ENCODE assay signal across 8 mouse cellular contexts in the genomic region with DNA sequence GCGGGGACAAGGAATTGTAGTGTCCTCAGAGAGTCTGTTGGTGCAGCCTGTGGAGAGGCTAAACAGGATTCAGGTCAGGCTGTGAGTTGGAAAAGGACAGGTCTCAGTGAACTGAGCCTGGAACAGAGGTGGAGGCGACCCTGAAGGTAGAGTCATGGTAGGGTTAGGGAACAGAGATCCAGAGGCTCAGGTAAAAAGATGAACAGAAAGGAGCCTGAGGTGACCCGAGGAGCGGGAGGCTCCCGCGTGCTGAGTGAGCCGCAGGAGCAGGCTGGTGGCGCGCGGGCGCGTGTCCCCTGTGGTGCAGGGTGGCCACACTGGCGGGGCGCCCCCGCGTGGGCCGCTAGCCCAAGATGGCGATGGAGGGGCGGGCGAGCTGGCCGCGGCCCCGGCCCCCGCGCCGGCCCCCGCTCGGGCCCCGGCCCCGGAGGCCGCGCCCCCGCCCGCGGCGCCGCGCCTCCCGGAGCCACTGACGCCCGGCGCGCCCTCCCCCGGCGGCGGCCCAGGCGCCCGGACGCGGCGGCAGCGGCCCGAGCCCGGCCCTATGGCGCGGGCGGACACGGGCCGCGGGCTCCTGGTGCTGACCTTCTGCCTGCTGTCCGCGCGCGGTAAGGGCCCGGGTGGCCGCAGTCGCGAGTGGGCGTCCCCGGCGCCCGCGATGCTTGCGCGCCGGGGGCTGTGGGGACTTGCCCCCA. TPM values are rescaled to one million over a fixed set of nuclear protein-coding genes. Genes with fewer than 3 reads are reported as not detected.
A peak's percentile ranks its signal among the peaks of the same experiment; 100 is the strongest.
DNase-seq lines count a peak whose midpoint lies in the region; ATAC-seq and TF ChIP-seq lines count a peak whose summit lies in the region.

Gene Igdcc4, plus strand, starts transcription at position 496 of the 695 bp plus-strand sequence.

- TF ChIP-seq POLR2A in small intestine, adult 2 months (IDR thresholded peaks at IDR 0.05; ENCODE audit: low read depth, low read length), result no peak

- ATAC-seq in forebrain, embryonic 15.5 days (replicated peaks), result 0 out of 2 replicates have a peak, but pooled peaks have one; percentile 9
- peak; percentile 35 for ATAC-seq in hindbrain, embryonic 15.5 days (ENCODE audit: low FRiP score, low read depth)
- ATAC-seq in liver, embryonic 14.5 days (ENCODE audit: insufficient read depth), result 0 out of 2 replicates have a peak, but pooled peaks have one; percentile 30

- H3K36me3 ChIP-seq in forebrain, embryonic 15.5 days, result no peaks in the 10 kb centered on the region
- H3K36me3 ChIP-seq in hindbrain, embryonic 15.5 days, result no peaks in the 10 kb centered on the region
- no peaks in the 10 kb centered on the region for H3K36me3 ChIP-seq in liver, embryonic 14.5 days (replicated peaks; ENCODE audit: control insufficient read depth, insufficient read depth, low read depth)
- H3K36me3 ChIP-seq in small intestine, adult 2 months (ENCODE audit: control insufficient read depth, insufficient read depth, low read length), result no peaks in the 10 kb centered on the region

- TF ChIP-seq EP300 in liver, embryonic 14.5 days (IDR thresholded peaks at IDR 0.05; ENCODE audit: low read depth), result no peak

- peaks cover 28% of the 10 kb centered on the region for H3K4me1 ChIP-seq in forebrain, embryonic 15.5 days
- H3K4me1 ChIP-seq in hindbrain, embryonic 15.5 days (replicated peaks), result peaks cover 23% of the 10 kb centered on the region
- no peaks in the 10 kb centered on the region; a peak in 2 of 4 replicates for H3K4me1 ChIP-seq in liver, embryonic 14.5 days (replicated peaks; ENCODE audit: control insufficient read depth in 2 of 2, insufficient read depth in 2 of 2, low read length in 1 of 2)
- H3K4me1 ChIP-seq in small intestine, adult 2 months (ENCODE audit: control insufficient read depth, insufficient read depth, insufficient read length, low read length), result peaks cover 9% of the 10 kb centered on the region

- peak within 1 kb of the TSS; percentile 95 for H3K4me2 ChIP-seq in forebrain, embryonic 15.5 days (replicated peaks)
- H3K4me2 ChIP-seq in hindbrain, embryonic 15.5 days, result peak within 1 kb of the TSS; percentile 73
- peak within 1 kb of the TSS; percentile 65 for H3K4me2 ChIP-seq in liver, embryonic 14.5 days (ENCODE audit: low read depth)

- H3K27ac ChIP-seq in forebrain, embryonic 15.5 days (replicated peaks), result peak within 1 kb of the TSS; percentile 80
- H3K27ac ChIP-seq in hindbrain, embryonic 15.5 days (replicated peaks), result peak within 1 kb of the TSS; percentile 88
- no peak within 1 kb of the TSS; the same call in 1 of the 2 replicates for H3K27ac ChIP-seq in liver, embryonic 14.5 days
- H3K27ac ChIP-seq in small intestine, adult 2 months (ENCODE audit: insufficient read depth, low read depth, low read length), result no peak within 1 kb of the TSS

- peak; percentile 23 for DNase-seq in ovary, postnatal 14 days (ENCODE audit: low spot score)
- no peak for DNase-seq in ovary, adult 18-20 months (ENCODE audit: low spot score)
- peak; percentile 24 for DNase-seq in cerebellum, adult 11-12 months
- DNase-seq in liver, embryonic 14.5 days (ENCODE audit: low read depth in 3 of 3, low spot score in 3 of 3), result no peak
- no peak for DNase-seq in thymus, adult 18-20 months

- TF ChIP-seq CTCF in liver, embryonic 14.5 days (IDR thresholded peaks at IDR 0.05; ENCODE audit: low read depth), result no peak
- TF ChIP-seq CTCF in small intestine, adult 2 months (IDR thresholded peaks at IDR 0.05; ENCODE audit: extremely low read depth, insufficient read length, insufficient replicate concordance, low read depth, low read length), result no peak

- H3K4me3 ChIP-seq in forebrain, embryonic 15.5 days, result peak within 1 kb of the TSS; percentile 95
- peak within 1 kb of the TSS; percentile 91 for H3K4me3 ChIP-seq in hindbrain, embryonic 15.5 days
- peak within 1 kb of the TSS; percentile 34 to 59 for H3K4me3 ChIP-seq in liver, embryonic 14.5 days (ENCODE audit: insufficient read depth in 1 of 2, low read depth in 2 of 2, low read length in 2 of 2)
- peak within 1 kb of the TSS; percentile 56 for H3K4me3 ChIP-seq in small intestine, adult 2 months (ENCODE audit: low read depth, low read length)

- peaks cover 7% of the 10 kb centered on the region; the same call in 1 of the 2 replicates for H3K9me3 ChIP-seq in forebrain, embryonic 15.5 days
- H3K9me3 ChIP-seq in hindbrain, embryonic 15.5 days, result no peaks in the 10 kb centered on the region
- H3K9me3 ChIP-seq in liver, embryonic 14.5 days (ENCODE audit: control insufficient read depth, low read length), result no peaks in the 10 kb centered on the region

- WGBS in forebrain, embryonic 15.5 days, result 2% methylated on average over 35 of the region's 76 CpGs
- 2% methylated on average over 45 of the region's 76 CpGs for WGBS in hindbrain, embryonic 15.5 days
- WGBS in liver, embryonic 14.5 days (ENCODE audit: insufficient replicate concordance), result 5% methylated on average over 57 of the region's 76 CpGs
- WGBS in small intestine, adult 2 months, result 5% methylated on average over 73 of the region's 76 CpGs

- H3K27me3 ChIP-seq in forebrain, embryonic 15.5 days, result no peaks in the 10 kb centered on the region
- H3K27me3 ChIP-seq in hindbrain, embryonic 15.5 days, result no peaks in the 10 kb centered on the region
- H3K27me3 ChIP-seq in liver, embryonic 14.5 days (ENCODE audit: control insufficient read depth, insufficient read depth, low read length), result peaks cover 39% of the 10 kb centered on the region
- H3K27me3 ChIP-seq in small intestine, adult 2 months (ENCODE audit: control insufficient read depth, insufficient read depth, low read length), result peaks cover 11% of the 10 kb centered on the region

- H3K9ac ChIP-seq in forebrain, embryonic 15.5 days (replicated peaks), result peak within 1 kb of the TSS; percentile 85
- H3K9ac ChIP-seq in hindbrain, embryonic 15.5 days, result peak within 1 kb of the TSS; percentile 89
- peak within 1 kb of the TSS; percentile 50 for H3K9ac ChIP-seq in liver, embryonic 14.5 days (replicated peaks)

RNA-seq across cellular contexts. Expression of gene Igdcc4, which starts in this region (rescaled TPM):
- 13.0 and 14.6 TPM in 2 replicates for polyA plus RNA-seq in forebrain, embryonic 15.5 days (2015; fragmentation: Nextera tagmentation; extraction: Ambion mirVana)
- 17.3 and 17.4 TPM in 2 replicates for polyA plus RNA-seq in hindbrain, embryonic 15.5 days (2015; fragmentation: Nextera tagmentation; extraction: Ambion mirVana)
- 4.6 and 4.9 TPM in 2 replicates for polyA plus RNA-seq in liver, embryonic 14.5 days (2012; rRNA removed)
- 4.5 and 5.4 TPM in 2 replicates for polyA plus RNA-seq in liver, embryonic 14.5 days (2014; fragmentation: Nextera tagmentation; extraction: Ambion mirVana)
- 1.8 and 2.3 TPM in 2 replicates for polyA plus RNA-seq in small intestine, adult 2 months (2012; rRNA removed)

Comparison
In these comparisons a context has a peak if more than half of its experiments do, and no peak if none do; other contexts are left out.
1. DNase-seq: peak in ovary, postnatal 14 days (single experiment) and cerebellum, adult 11-12 months (single experiment); none in ovary, adult 18-20 months (single experiment), liver, embryonic 14.5 days (0 of 3) and thymus, adult 18-20 months (0 of 2).
2. H3K27ac ChIP-seq: peak in forebrain, embryonic 15.5 days (single experiment) and hindbrain, embryonic 15.5 days (single experiment); none in liver, embryonic 14.5 days (single experiment) and small intestine, adult 2 months (single experiment).
3. Peak in every context shown above with its lines, with median percentiles within 50 percentile points of each other: ATAC-seq, H3K4me2 ChIP-seq, H3K4me3 ChIP-seq and H3K9ac ChIP-seq.